Mouse (Mus musculus) heart, embryonic 14.5 days (tissue): Measurements from ENCODE around the gene Pds5a. TPM values are rescaled to one million over a fixed set of nuclear protein-coding genes. Genes with fewer than 3 reads are reported as not detected.
"Not testable (repeated sequence)": the region's sequence is repeated elsewhere in the genome, so short reads cannot be mapped to it uniquely, and the experiment has no call there.

Experiments used
- ATAC-seq: fragments of 200-750 bp; cut with Nextera tagmentation; 2 replicates; pipeline ENCODE4 v1.8.0; 2017; ENCODE audit warnings: low read depth, moderate TSS enrichment; ENCODE audit not compliant: insufficient number of reproducible peaks, insufficient read depth, low FRiP score
- H3K27ac ChIP-seq, 2 experiments: fragments of 200-500 bp in 1 of 2; fragments of 300-500 bp in 1 of 2; sonication (generic) in 1 of 2; replicated peaks in 1 of 2; 2 replicates each; pipeline ENCODE4 v1.5.1; 2012 to 2014; ENCODE audit warnings: low read depth in 2 of 2, low read length in 2 of 2, control low read depth in 1 of 2, mild to moderate bottlenecking in 1 of 2, mixed read lengths in 1 of 2; ENCODE audit not compliant: control insufficient read depth in 1 of 2, insufficient read depth in 1 of 2
- H3K27me3 ChIP-seq: fragments of 300-500 bp; sonication (generic); 2 replicates; pipeline ENCODE4 v1.6.1; 2014; ENCODE audit warnings: mild to moderate bottlenecking, low read length, control low read depth; ENCODE audit not compliant: control insufficient read depth, insufficient read depth
- H3K36me3 ChIP-seq: fragments of 300-500 bp; sonication (generic); 2 replicates; pipeline ENCODE4 v1.6.1; 2014; ENCODE audit warnings: mild to moderate bottlenecking, control low read depth, low read length, mixed read lengths; ENCODE audit not compliant: control insufficient read depth, insufficient read depth
- H3K4me1 ChIP-seq, 2 experiments: fragments of 200-500 bp in 1 of 2; fragments of 300-500 bp in 1 of 2; sonication (generic) in 1 of 2; 2 replicates each; pipeline ENCODE4 v1.6.1; 2012 to 2014; ENCODE audit warnings: low read length in 2 of 2, control low read depth in 1 of 2, mixed read lengths in 1 of 2; ENCODE audit not compliant: control insufficient read depth in 2 of 2, insufficient read depth in 2 of 2
- H3K4me2 ChIP-seq: fragments of 300-500 bp; sonication (generic); 2 replicates; pipeline ENCODE4 v1.6.1; 2014; ENCODE audit warnings: mild to moderate bottlenecking, low read length
- H3K4me3 ChIP-seq, 2 experiments: fragments of 200-500 bp in 1 of 2; fragments of 300-500 bp in 1 of 2; sonication (generic) in 1 of 2; 2 replicates each; pipeline ENCODE4 v1.5.1; 2012 to 2014; ENCODE audit warnings: low read length in 2 of 2, mild to moderate bottlenecking in 2 of 2, control low read depth in 1 of 2, low read depth in 1 of 2, moderate library complexity in 1 of 2; ENCODE audit not compliant: control insufficient read depth in 1 of 2, insufficient read depth in 1 of 2
- H3K9ac ChIP-seq: fragments of 300-500 bp; sonication (generic); 2 replicates; pipeline ENCODE4 v1.6.1; 2014; ENCODE audit warnings: mild to moderate bottlenecking, low read length
- H3K9me3 ChIP-seq: fragments of 300-500 bp; sonication (generic); 2 replicates; pipeline ENCODE4 v1.6.1; 2016; ENCODE audit warnings: low read length, control low read depth; ENCODE audit not compliant: control insufficient read depth
- WGBS: fragments of 180-500 bp; shearing (Covaris S2); extraction: QIAGEN DNeasy Blood & Tissue Kit; methylation state at CpG from one replicate; pipeline ENCODE4 v1.1.7; 2014; 5-methylcytosine and 5-hydroxymethylcytosine counted together
- polyA plus RNA-seq: library from polyadenylated mRNA; unstranded; fragments of >200 nt; fragmentation: Nextera tagmentation; extraction: Ambion mirVana; gene quantifications from 2 replicates; pipeline ENCODE4 v1.2.1, GENCODE M21; 2014

Gene Pds5a
- polyA plus RNA-seq, 1 experiment from 2014 or later: 56.1 TPM

DNA sequence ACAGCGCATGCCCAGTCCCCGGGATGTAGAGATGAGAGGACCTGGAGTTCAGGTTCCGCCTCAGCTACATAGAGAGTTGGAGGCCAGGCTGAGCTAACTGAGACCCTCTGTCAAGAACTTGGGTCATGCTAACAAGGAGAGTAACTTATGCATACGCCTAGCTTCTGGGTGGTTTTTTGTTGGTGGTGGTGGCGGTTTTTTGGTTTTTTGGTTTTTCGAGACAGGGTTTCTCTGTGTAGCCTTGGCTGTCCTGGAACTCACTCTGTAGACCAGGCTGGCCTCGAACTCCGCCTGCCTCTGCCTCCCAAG is 19.8 kb upstream of the Pds5a start:
- not testable (repeated sequence) for H3K27me3 ChIP-seq, H3K4me1 ChIP-seq, H3K36me3 ChIP-seq, H3K4me2 ChIP-seq, H3K9me3 ChIP-seq, H3K9ac ChIP-seq, ATAC-seq, H3K4me3 ChIP-seq
- H3K27ac ChIP-seq: peak overlapping the region; percentile 53 to 67
- 87% methylated on average over 8 of the region's 8 CpGs for WGBS

DNA sequence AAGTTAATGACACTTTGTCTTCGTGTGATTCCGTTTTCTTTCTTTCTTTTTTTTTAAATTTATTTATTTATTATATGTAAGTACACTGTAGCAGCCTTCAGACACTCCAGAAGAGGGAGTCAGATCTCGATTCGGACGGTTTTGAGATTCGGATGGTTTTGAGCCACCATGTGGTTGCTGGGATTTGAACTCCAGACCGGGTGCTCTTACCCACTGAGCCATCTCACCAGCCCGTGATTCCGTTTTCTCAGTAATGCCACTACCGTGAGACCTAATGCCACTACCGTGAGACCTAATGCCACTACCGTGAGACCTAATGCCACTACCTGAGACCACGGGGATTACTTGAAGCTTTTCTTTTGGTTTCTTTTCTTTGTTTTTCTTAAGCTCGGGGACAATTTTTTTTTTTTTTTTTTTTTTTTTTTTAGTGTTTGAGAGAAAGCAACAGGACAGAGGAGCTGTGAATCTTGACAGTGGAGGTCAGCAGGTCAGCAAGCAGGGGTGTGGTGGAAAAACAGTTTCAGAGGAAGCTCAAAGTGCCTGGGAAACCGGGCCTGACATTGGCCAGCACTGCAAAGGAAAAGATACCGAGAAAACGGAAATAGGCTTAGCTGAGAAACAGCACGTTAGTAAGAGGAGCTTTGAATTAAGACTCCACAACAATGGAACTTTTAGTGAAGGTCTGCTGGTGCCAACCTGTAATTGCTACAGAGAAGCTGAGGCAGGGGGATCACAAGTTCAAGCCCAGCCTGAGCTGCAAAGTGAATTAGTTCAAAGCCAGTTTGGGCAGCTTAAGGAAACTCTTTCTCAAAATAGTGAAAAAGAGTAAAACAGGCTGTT is 19.2 kb upstream of the Pds5a start:
- H3K9me3 ChIP-seq: no peaks in the 10 kb centered on the region
- H3K4me3 ChIP-seq: no peak overlapping the region
- H3K27me3 ChIP-seq: no peaks in the 10 kb centered on the region
- no peak for ATAC-seq
- no peaks in the 10 kb centered on the region for H3K36me3 ChIP-seq
- H3K4me2 ChIP-seq: no peak overlapping the region
- WGBS: 74% methylated on average over 18 of the region's 18 CpGs
- H3K27ac ChIP-seq: peak overlapping the region; percentile 53 to 67
- H3K4me1 ChIP-seq: peaks cover 2 to 5% of the 10 kb centered on the region in 2 experiments; a peak in 3 of 4 replicates
- no peak overlapping the region; the same call in 1 of the 2 replicates for H3K9ac ChIP-seq

DNA sequence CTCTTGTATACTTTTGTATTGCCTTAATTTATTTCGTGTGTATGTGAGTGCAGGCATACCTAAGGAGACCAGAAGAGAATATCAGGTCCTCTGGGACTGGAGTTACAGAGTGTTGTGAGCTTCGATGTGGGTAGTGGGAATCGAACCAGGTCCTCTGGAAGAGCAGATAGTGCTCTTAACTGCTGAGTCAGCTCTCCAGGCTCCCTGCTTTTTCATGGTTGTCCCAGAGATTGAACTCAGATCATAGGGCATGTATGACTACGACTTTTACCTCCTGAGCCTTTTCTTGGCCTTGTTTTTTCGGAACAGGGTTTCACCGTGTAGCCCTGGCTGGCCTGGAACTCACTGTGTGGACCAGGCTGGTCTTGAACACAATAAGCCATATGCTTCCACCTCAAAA is 17.0 kb upstream of the Pds5a start:
- WGBS: 84% methylated on average over 6 of the region's 6 CpGs
- Histone ChIP-seq H3K27me3 (no peaks in the 10 kb centered on the region), H3K36me3 (no peaks in the 10 kb centered on the region), H3K4me1 (peaks cover 2 to 5% of the 10 kb centered on the region in 2 experiments; a peak in 3 of 4 replicates), H3K4me3 (no peak overlapping the region), H3K4me2 (no peak overlapping the region), H3K9ac (no peak overlapping the region), H3K27ac (no peak overlapping the region), H3K9me3 (no peaks in the 10 kb centered on the region)
- no peak for ATAC-seq

DNA sequence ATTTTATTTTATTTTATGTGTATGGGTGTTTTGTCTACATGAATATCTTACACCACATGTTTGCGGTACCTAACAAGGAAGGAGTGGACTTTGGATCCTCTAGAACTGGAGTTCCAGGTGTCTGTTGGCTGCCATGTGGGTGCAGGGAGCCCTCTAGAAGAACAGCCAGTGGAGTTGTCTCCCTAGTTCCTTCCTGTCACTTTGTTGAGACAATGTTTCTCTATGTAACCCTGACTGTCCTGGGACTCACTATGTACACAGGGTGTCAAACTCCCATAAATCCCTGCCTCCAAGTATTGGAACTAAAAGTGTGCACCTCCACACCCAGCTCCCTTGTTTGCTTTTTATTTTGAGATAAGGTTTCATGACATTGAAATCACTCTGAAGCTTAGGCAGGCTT is 13.4 kb upstream of the Pds5a start:
- no peak overlapping the region for H3K4me2 ChIP-seq
- no peaks in the 10 kb centered on the region for H3K4me1 ChIP-seq
- no peak overlapping the region for H3K27ac ChIP-seq
- no peak overlapping the region for H3K4me3 ChIP-seq
- WGBS: 100% methylated on average over 1 of the region's 1 CpGs
- H3K36me3 ChIP-seq: no peaks in the 10 kb centered on the region
- ATAC-seq: no peak
- no peak overlapping the region for H3K9ac ChIP-seq
- H3K9me3 ChIP-seq: no peaks in the 10 kb centered on the region
- no peaks in the 10 kb centered on the region for H3K27me3 ChIP-seq

DNA sequence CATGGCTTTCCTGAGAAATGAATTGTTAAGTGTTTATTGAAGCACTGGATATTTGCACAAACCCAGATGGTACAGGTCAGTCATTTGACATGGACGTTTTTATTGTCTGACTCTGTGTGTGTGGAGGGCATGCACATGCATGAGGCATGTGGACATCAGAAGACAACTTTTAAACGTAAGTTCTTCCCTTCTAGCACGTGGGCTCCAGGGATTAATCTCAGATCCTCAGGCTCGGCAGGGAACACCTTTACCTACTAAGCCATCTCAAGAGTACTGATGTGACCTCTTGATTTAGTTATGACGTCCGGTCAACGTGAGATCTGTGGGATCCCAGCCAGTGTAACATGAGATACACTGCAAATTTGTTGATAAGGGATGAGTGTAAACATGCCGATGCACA is 12.2 kb upstream of the Pds5a start:
- Histone ChIP-seq H3K9me3 (no peaks in the 10 kb centered on the region), H3K4me2 (no peak overlapping the region), H3K9ac (no peak overlapping the region), H3K4me3 (no peak overlapping the region), H3K36me3 (no peaks in the 10 kb centered on the region), H3K27ac (no peak overlapping the region), H3K4me1 (no peaks in the 10 kb centered on the region), H3K27me3 (no peaks in the 10 kb centered on the region)
- ATAC-seq: no peak
- 63% methylated on average over 8 of the region's 8 CpGs for WGBS

DNA sequence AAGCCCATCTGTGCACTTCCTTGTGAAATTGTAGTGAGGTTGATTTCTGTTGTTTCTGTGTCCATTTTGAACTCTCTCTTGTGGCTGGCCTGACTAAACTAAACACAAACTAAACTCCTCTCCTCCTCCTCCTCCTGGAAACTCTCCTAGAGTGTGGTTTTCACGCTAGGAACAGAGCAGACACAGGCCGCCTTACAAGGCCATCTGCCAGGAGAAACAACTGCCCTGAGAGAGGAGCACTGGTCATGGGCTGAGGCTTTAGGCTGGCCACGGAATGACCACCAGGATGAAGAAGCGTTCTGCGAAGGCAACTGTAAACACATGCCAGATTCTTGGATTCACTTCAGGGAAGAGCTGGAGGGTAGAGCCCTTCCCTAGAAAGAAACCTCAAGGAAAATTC is 8.9 kb upstream of the Pds5a start:
- Histone ChIP-seq H3K4me1 (no peaks in the 10 kb centered on the region), H3K27ac (no peak overlapping the region), H3K4me3 (no peak overlapping the region), H3K36me3 (no peaks in the 10 kb centered on the region), H3K9me3 (no peaks in the 10 kb centered on the region), H3K27me3 (no peaks in the 10 kb centered on the region), H3K4me2 (no peak overlapping the region), H3K9ac (no peak overlapping the region)
- 73% methylated on average over 5 of the region's 5 CpGs for WGBS
- no peak for ATAC-seq

DNA sequence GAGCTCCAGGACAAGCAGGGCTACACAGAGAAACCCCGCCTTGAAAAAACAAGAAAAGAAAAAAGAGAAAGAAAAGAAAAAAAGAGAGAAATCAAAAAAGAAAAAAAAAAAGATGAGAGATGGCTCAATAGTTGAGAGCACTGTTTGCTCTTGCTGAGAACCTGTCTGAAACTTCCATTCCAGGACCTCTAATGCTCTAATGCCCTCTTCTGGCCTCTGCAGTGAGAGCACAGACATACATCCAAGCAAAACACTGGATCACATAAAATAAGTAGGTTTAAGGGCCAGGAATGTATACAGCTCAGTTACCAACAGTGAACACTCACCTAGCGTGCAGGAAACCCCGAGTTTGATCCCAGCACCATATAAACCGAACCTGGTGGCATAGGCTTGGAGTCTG is 8.1 kb upstream of the Pds5a start:
- WGBS: 72% methylated on average over 4 of the region's 4 CpGs
- H3K27ac ChIP-seq: no peak overlapping the region
- no peaks in the 10 kb centered on the region for H3K9me3 ChIP-seq
- no peaks in the 10 kb centered on the region for H3K36me3 ChIP-seq
- no peak overlapping the region for H3K4me3 ChIP-seq
- H3K9ac ChIP-seq: no peak overlapping the region
- H3K4me2 ChIP-seq: no peak overlapping the region
- no peaks in the 10 kb centered on the region for H3K4me1 ChIP-seq
- no peaks in the 10 kb centered on the region for H3K27me3 ChIP-seq
- no peak for ATAC-seq
